Mouse (Mus musculus): ENCODE data around the gene Armc2.

GRCm38 (mm10) chr10:42005259-42005658 lies 13.0 kb downstream of the Armc2 start:
- no peak for TF ChIP-seq CTCF (conservative IDR thresholded peaks at IDR 0.05; ENCODE audit: insufficient read depth, insufficient read length, low read depth, low read length)
- TF ChIP-seq POLR2A (IDR thresholded peaks at IDR 0.05; ENCODE audit: low read depth, low read length) = no peak
